Mouse (Mus musculus) olfactory bulb, adult 2 months (tissue): ENCODE measurements around the gene Katnb1.

ENCODE experiments used
- CTCF ChIP-seq: fragments of 200-500 bp; IDR thresholded peaks from 2 replicates; pipeline ENCODE4 v1.5.1; 2012; ENCODE audit warnings: low read depth, mild to moderate bottlenecking, low read length, moderate library complexity; ENCODE audit not compliant: insufficient read depth
- POLR2A ChIP-seq: fragments of 200-500 bp; IDR thresholded peaks from 2 replicates; pipeline ENCODE4 v1.6.1; 2012; ENCODE audit warnings: mild to moderate bottlenecking, low read depth, low read length, moderate library complexity; ENCODE audit not compliant: insufficient read depth

DNA sequence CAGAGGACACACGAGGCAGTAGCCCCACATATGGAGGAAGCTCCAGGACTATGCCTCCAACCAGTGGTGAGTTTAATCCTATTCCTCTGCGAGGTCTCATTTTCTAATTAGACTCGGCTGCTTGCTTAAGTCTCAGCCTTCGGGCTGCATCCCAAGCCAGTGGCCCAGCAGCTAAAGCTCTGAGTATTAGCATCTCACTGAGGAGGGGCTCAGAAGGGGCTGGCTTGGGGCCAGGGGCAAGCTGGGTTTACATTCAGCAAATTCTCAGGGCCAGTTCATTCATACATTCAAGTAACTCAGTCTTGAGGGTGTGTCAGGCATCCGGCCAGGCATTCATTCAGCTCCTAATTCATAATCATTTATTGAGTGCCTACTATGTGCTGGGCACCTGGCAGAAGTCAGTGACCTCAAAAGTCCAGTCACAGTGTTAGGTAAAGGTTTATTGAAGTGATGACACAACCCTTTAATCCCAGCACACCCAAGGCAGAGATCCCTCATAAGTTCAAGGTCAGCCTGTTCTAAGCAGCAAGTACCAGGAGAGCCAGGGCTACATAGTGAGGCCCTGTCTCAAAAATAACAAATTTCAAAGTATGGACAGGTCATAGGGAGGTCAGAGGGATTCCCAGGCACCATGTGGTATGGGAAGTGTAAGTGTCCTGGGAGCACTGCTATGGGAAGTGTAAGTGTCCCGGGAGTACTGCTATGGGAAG, 57.5 kb downstream of the Katnb1 start:
- TF ChIP-seq POLR2A (no peak), CTCF (no peak)
